Mouse (Mus musculus) urinary bladder, postnatal 4 days (tissue): Measurements from ENCODE around the gene Myo18b.

Experiments
- DNase-seq, 2 experiments: peaks; one replicate each; pipeline ENCODE4 v3.0.0; 2021 to 2022; ENCODE audit warnings: low spot score in 2 of 2

Gene Myo18b

GRCm38 (mm10) chr5:112748001-112748719, 148.0 kb downstream of the Myo18b start:
- no peak for DNase-seq

- DNase-seq, result no peak
Observed at GRCm38 (mm10) chr5:112747306-112747930, 148.7 kb downstream of the Myo18b start.

GRCm38 (mm10) chr5:112745176-112745575, 151.0 kb downstream of the Myo18b start:
- DNase-seq, result no peak

- no peak for DNase-seq
Observed at GRCm38 (mm10) chr5:112744571-112744970, 151.6 kb downstream of the Myo18b start.

DNA sequence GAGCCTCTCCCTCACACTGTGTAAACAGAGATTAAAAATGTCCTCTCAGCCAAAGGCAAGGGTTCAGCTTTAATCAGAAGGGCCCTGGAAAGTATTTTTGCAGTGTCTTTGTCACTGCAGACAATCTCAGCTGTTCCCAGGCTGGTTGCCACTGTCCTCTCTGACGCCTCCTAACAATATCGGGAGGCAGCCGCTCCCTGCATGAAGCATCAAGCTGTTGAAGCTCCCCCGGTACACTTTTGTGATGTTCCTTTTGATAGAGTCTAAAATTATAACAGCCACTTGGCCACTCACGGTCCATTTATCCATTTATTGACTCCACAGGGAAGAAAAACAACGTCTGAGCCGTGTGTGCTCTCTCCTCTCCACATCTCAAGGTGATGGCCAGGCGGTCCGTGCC, 153.0 kb downstream of the Myo18b start:
- DNase-seq, result no peak

GRCm38 (mm10) chr5:112740651-112741050, 155.5 kb downstream of the Myo18b start:
- DNase-seq, result no peak

DNA sequence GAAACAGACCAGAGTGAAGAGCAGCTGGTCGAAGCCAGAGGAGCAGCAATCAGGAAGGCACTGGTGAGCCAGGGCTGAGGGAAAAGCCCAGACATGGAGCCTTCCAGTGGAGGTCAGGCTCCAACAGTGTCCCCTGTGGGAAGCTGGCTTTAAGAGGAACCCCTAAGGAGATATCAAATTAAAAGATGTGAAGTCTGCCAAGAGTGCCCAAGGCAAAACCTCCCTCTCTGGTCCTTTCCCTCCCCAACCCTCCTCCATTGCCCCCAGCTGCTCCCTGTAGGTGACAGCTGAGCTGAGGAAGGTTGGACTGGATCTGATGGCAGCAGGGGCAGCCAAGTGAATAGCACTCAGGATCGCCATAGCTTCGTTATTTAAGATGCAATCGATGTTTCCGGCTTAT, 161.1 kb downstream of the Myo18b start:
- no peak for DNase-seq

DNA sequence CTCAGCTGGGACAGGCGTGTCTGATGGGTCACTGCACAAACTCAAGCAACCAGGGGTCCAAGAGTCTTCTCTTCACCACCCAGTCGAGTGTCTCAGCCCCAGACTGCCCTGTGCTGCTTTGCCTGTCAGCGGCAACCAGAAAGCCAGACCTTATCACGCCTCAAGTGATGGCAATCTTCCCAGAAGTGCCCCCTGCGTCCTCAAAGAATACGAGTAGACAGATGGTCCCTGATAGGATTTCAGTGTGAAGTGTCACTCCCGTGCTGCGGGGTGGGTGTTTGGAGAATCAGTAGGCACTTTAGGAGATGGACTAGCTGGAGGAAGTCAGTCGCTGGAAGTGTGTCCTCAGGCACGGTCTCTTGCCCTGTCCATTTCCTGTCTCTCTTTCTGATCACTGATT, 165.6 kb downstream of the Myo18b start:
- DNase-seq, result no peak

- DNase-seq, result no peak
Observed at GRCm38 (mm10) chr5:112728432-112728831, 167.7 kb downstream of the Myo18b start.

DNA sequence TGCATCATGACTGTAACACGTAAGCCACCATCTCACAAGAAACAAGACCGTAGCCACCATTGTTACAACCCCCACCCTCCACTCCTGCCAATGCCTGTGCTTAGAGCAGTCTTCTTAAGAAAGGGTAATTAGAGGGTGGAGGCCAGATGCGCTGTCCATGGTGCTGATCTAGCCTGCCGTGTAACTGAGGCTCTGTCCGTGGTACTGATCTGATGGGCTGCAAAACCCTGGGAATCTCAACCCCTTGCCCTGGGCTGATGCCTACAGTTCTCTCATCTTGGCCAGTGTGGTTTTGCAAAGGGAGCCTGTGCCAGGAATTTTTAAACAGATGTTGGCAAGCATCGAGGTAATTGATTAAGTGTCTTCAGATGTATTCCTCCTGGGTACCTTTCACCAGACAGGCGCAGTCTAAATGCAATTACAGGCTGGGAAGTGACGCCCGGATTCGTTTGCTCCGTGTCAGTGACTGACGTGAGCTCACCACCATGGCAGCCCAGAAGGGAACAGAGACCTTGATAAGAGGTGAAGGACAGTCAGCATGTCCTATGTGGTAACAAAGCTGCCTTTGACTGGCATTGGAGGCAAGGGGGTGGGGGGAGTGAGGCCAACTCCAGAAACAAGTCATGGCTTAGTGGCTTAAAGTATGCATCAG, 177.4 kb downstream of the Myo18b start:
- DNase-seq, result peak; percentile 54 to 87

- DNase-seq, result no peak
Observed at GRCm38 (mm10) chr5:112714679-112715446, 181.3 kb downstream of the Myo18b start.

GRCm38 (mm10) chr5:112709831-112710230, 186.3 kb downstream of the Myo18b start:
- DNase-seq, result no peak

GRCm38 (mm10) chr5:112708441-112708840, 187.7 kb downstream of the Myo18b start:
- DNase-seq, result no peak

DNA sequence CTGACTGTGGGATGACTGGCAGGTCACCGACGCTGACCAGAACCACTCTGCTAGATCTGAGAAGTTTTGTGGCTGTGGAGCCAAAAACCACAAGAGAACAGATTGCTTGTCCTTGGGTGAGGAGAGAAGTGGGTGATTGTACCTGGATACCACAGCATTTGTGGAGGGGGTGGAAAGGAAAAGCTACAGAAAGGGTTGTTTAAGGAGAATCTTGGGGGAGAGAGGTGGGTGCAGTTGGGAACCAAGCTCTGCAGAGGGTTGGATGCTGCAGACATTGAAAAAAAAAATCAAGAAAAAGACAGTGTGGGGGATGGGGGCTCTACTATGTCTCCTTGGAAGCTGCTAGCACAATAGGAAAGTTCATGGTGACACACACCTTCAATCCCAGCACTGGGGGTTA, 188.7 kb downstream of the Myo18b start:
- DNase-seq, result no peak

DNA sequence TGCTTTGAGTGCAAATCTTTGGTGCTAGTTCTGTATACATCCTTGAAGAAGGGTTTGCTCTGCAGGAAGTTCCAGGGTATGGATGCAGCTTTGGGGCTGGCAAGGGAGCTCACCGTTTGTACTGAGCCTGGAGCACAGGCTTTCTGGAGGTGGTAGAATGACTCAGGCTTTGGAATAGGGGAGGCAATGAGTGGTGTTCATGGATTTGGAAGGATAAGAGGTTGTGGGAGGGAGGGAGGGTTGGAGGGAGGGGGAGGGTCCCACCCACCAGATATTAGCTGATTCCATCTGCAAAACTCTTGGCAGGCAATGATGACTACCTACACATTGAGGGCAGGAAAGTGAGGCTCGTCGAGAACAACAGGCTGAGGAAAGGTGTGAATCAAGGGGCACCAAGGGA, 195.4 kb downstream of the Myo18b start:
- no peak for DNase-seq

DNA sequence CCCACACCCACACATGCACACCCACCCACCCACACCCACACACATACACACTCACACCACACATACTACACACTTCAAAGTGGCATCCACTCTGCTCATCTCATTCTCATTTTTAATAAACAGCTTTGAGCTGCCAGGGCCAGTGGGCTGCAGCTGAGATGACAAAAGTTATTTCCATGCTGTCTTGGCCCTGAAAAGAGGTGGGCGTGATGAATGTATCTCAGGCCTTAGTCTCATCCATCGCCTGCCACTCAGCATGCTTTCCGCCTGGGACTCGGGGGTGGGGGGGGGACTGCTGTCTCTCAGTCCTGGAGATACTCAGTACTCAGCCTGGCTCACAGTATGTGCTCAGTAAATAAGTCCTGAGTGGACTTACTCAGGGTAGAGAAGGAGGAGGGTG, 199.5 kb downstream of the Myo18b start:
- DNase-seq, result no peak

DNA sequence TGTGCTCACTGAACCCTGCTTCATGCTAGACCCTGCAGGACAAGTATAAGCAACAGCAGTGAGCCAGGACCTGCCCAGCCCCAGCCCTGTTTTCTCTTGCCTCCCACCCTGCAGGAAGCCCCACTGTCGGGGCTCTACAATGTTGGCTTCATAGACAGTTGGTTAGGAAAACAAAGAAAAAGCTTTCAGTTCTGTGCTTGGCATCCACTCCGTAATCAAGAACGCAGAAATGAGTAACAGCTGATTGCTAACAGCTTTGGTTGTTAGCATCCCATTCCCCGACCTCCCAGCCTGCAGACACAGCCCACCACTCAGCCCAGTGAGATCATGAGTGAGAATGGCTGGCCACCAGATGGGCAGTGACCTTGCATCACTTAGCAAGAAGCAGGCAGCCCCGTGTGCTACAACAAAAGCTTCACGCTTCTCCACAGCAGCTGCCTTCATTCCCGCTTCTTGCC, 200.9 kb downstream of the Myo18b start:
- DNase-seq, result no peak

GRCm38 (mm10) chr5:112693286-112693849, 202.8 kb downstream of the Myo18b start:
- DNase-seq, result no peak

DNA sequence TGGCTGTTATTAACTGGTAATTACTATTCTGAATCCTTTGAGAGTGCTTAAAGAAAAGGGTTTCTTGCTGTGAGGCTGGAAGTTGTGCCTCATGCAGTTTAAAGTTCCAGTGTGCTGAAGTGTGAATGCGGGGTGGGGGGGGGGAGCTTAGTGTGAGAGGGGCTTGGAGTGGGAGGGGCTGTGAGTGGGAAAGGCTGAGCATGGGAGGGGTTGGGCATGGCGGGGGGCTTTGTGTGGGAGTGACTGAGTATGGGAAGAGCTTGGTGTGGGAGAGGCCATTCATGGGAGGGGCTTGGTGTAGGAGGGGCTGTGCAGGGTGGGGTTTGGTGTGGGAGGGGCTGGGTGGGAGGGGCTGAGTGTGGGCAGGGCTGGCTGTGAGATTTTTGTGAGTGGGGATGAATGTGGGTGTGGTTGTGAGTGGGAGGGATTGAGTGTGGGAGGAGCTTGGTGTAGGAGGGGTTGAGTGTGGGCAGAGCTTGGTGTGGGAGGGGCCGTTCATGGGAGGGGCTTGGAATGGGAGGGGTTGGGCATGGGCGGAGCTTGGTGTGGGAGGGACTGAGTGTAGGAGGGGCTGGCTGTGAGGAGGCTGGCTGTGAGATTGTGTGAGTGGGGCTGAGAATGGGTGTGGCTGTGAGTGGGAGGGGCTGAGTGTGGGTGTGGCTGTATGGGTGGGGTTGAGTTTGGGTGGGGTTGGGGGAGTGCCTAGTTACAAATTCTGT, 208.9 kb downstream of the Myo18b start:
- no peak for DNase-seq

GRCm38 (mm10) chr5:112686309-112687099, 209.7 kb downstream of the Myo18b start:
- no peak for DNase-seq
